Mouse (Mus musculus) heart, postnatal 4 days (tissue): ENCODE data around the gene Ncstn. TPM values are rescaled to one million over a fixed set of nuclear protein-coding genes. Genes with fewer than 3 reads are reported as not detected.

ENCODE experiments used
- DNase-seq: peaks from one replicate; pipeline ENCODE4 v3.0.0; 2021
- total RNA-seq, 2 experiments: library from RNA; stranded (reverse); gene quantifications; 2 replicates each; pipeline ENCODE4 v1.2.3; 2021

The Ncstn gene
- total RNA-seq, 2 experiments from 2014 or later: 65.6 to 67.4 TPM

GRCm38 (mm10) chr1:172026201-172026901 is 56.2 kb downstream of the Ncstn start:
- DNase-seq: peak; percentile 48

GRCm38 (mm10) chr1:172025201-172025904 is 57.2 kb downstream of the Ncstn start:
- no peak for DNase-seq

- DNase-seq: no peak
These were observed 58.3 kb downstream of the Ncstn start for GRCm38 (mm10) chr1:172024140-172024895.

GRCm38 (mm10) chr1:172019863-172020521 is 62.6 kb downstream of the Ncstn start:
- no peak for DNase-seq

GRCm38 (mm10) chr1:172019339-172019738 is 63.3 kb downstream of the Ncstn start:
- no peak for DNase-seq

GRCm38 (mm10) chr1:172018336-172019311 is 64.0 kb downstream of the Ncstn start:
- no peak for DNase-seq

GRCm38 (mm10) chr1:172017517-172018070 is 65.0 kb downstream of the Ncstn start:
- DNase-seq: no peak

- no peak for DNase-seq
These were observed 65.7 kb downstream of the Ncstn start for GRCm38 (mm10) chr1:172016660-172017516.

- DNase-seq: no peak
These were observed 66.6 kb downstream of the Ncstn start for GRCm38 (mm10) chr1:172016031-172016430.

Other genes with a start within 250 kb of the Ncstn start
- gene Cd84, start 243.1 kb downstream of the Ncstn start, total RNA-seq: 1 to 10 TPM; 1.6 to 2.3 TPM
- under 1 TPM in 1 of 2 experiments, not detected in 1; 0.16 TPM for gene Gm10521, start 187.1 kb downstream of the Ncstn start, total RNA-seq
- gene Slamf6, start 165.3 kb downstream of the Ncstn start, total RNA-seq: under 1 TPM; 0.14 to 0.17 TPM
- gene Vangl2, start 54.4 kb downstream of the Ncstn start, total RNA-seq: 10 to 100 TPM; 12.3 to 12.4 TPM
- not detected for gene Nhlh1, start 25.2 kb downstream of the Ncstn start, total RNA-seq
- 100 to 1,000 TPM; 160 to 167 TPM for gene Copa, start 266 bp downstream of the Ncstn start, total RNA-seq
- gene Pex19, start 44.0 kb upstream of the Ncstn start, total RNA-seq: 100 to 1,000 TPM; 129 to 134 TPM
- gene Dcaf8, start 65.3 kb upstream of the Ncstn start, total RNA-seq: 100 to 1,000 TPM; 114 to 115 TPM
- 100 to 1,000 TPM; 140 to 147 TPM for gene Pea15a, start 124.0 kb upstream of the Ncstn start, total RNA-seq
- gene Casq1, start 137.1 kb upstream of the Ncstn start, total RNA-seq: 10 to 100 TPM; 11.9 to 18.1 TPM
- gene Atp1a4, start 175.6 kb upstream of the Ncstn start, total RNA-seq: under 1 TPM in 1 of 2 experiments, not detected in 1; 0.11 TPM
- 10 to 100 TPM; 19.1 to 20.1 TPM for gene Igsf8, start 178.8 kb upstream of the Ncstn start, total RNA-seq
- gene Atp1a2, start 215.3 kb upstream of the Ncstn start, total RNA-seq: 10 to 100 TPM; 81.9 to 82.8 TPM
- gene Kcnj9, start 246.5 kb upstream of the Ncstn start, total RNA-seq: not detected